Mouse (Mus musculus) neural tube, embryonic 15.5 days (tissue): ENCODE data around the gene Acvr1. TPM values are rescaled to one million over a fixed set of nuclear protein-coding genes. Genes with fewer than 3 reads are reported as not detected.

Experiments used
- ATAC-seq: fragments of 200-750 bp; cut with Nextera tagmentation; 2 replicates; pipeline ENCODE4 v1.8.0; 2017; ENCODE audit warnings: mild to moderate bottlenecking, moderate TSS enrichment, moderate library complexity; ENCODE audit not compliant: low FRiP score
- H3K27ac ChIP-seq: fragments of 300-500 bp; sonication (generic); replicated peaks from 2 replicates; pipeline ENCODE4 v1.5.1; 2015; ENCODE audit warnings: mild to moderate bottlenecking, inconsistent platforms
- H3K27me3 ChIP-seq: fragments of 300-500 bp; sonication (generic); replicated peaks from 2 replicates; pipeline ENCODE4 v1.6.1; 2015; ENCODE audit warnings: inconsistent platforms
- H3K36me3 ChIP-seq: fragments of 300-500 bp; sonication (generic); 2 replicates; pipeline ENCODE4 v1.6.1; 2015; ENCODE audit warnings: inconsistent platforms
- H3K4me1 ChIP-seq: fragments of 300-500 bp; sonication (generic); 2 replicates; pipeline ENCODE4 v1.6.1; 2015; ENCODE audit warnings: inconsistent platforms
- H3K4me2 ChIP-seq: fragments of 300-500 bp; sonication (generic); 2 replicates; pipeline ENCODE4 v1.6.1; 2015; ENCODE audit warnings: inconsistent platforms, mild to moderate bottlenecking, moderate library complexity
- H3K4me3 ChIP-seq: fragments of 300-500 bp; sonication (generic); replicated peaks from 2 replicates; pipeline ENCODE4 v1.5.1; 2015; ENCODE audit warnings: mild to moderate bottlenecking, inconsistent platforms
- H3K9ac ChIP-seq: fragments of 300-500 bp; sonication (generic); replicated peaks from 2 replicates; pipeline ENCODE4 v1.6.1; 2015; ENCODE audit warnings: mild to moderate bottlenecking, inconsistent platforms
- H3K9me3 ChIP-seq: fragments of 300-500 bp; sonication (generic); replicated peaks from 2 replicates; pipeline ENCODE4 v1.6.1; 2016; ENCODE audit warnings: inconsistent platforms
- WGBS: fragments of 180-500 bp; shearing (Covaris S2); methylation state at CpG from one replicate; pipeline ENCODE4 v1.1.7; 2015; ENCODE audit warnings: mixed read lengths; 5-methylcytosine and 5-hydroxymethylcytosine counted together
- polyA plus RNA-seq: library from polyadenylated mRNA; unstranded; fragments of >200 nt; fragmentation: Nextera tagmentation; extraction: Ambion mirVana; gene quantifications from 2 replicates; pipeline ENCODE4 v1.2.1, GENCODE M21; 2015

The Acvr1 gene
- polyA plus RNA-seq, 1 experiment from 2014 or later, result 6.1 TPM

GRCm38 (mm10) chr2:58432211-58432610 lies 134.7 kb downstream of the Acvr1 start:
- Histone ChIP-seq H3K4me2 (no peak overlapping the region), H3K9me3 (no peaks in the 10 kb centered on the region), H3K4me3 (no peak overlapping the region), H3K9ac (no peak overlapping the region), H3K4me1 (0 out of 2 replicates have a peak, but pooled peaks cover 8% of the 10 kb centered on the region), H3K27me3 (no peaks in the 10 kb centered on the region), H3K27ac (no peak overlapping the region), H3K36me3 (0 out of 2 replicates have a peak, but pooled peaks cover 3% of the 10 kb centered on the region)
- no peak for ATAC-seq
- WGBS, result 87% methylated on average over 7 of the region's 7 CpGs

GRCm38 (mm10) chr2:58425436-58426004 lies 141.4 kb downstream of the Acvr1 start:
- no peaks in the 10 kb centered on the region for H3K27me3 ChIP-seq
- H3K9me3 ChIP-seq, result no peaks in the 10 kb centered on the region
- no peak overlapping the region for H3K4me2 ChIP-seq
- H3K9ac ChIP-seq, result no peak overlapping the region
- no peaks in the 10 kb centered on the region for H3K36me3 ChIP-seq
- 97% methylated on average over 13 of the region's 13 CpGs for WGBS
- H3K27ac ChIP-seq, result no peak overlapping the region
- no peak for ATAC-seq
- H3K4me3 ChIP-seq, result no peak overlapping the region
- H3K4me1 ChIP-seq, result no peaks in the 10 kb centered on the region

DNA sequence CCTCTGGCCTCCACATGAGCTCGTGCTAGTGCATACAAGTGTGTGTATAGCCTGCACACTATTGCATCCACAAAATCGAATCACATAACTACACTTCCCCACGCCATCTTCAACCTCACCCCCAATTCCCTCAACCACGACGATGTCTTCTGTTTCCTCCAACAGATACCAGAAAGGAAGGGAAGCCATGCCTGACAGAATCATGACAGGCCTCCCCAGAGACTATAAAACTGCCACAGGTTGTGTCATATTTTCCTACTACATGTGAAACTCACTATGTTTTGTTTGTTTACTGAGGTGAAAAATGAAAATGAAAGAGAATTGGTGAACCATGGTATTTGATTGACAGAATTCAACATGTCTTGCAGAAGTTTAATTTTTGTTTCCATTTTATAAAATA lies 143.6 kb downstream of the Acvr1 start:
- H3K9ac ChIP-seq, result no peak overlapping the region
- no peaks in the 10 kb centered on the region for H3K27me3 ChIP-seq
- H3K4me2 ChIP-seq, result no peak overlapping the region
- 90% methylated on average over 5 of the region's 5 CpGs for WGBS
- H3K4me1 ChIP-seq, result no peaks in the 10 kb centered on the region
- H3K36me3 ChIP-seq, result no peaks in the 10 kb centered on the region
- no peak overlapping the region for H3K4me3 ChIP-seq
- no peak for ATAC-seq
- H3K27ac ChIP-seq, result no peak overlapping the region
- H3K9me3 ChIP-seq, result no peaks in the 10 kb centered on the region

DNA sequence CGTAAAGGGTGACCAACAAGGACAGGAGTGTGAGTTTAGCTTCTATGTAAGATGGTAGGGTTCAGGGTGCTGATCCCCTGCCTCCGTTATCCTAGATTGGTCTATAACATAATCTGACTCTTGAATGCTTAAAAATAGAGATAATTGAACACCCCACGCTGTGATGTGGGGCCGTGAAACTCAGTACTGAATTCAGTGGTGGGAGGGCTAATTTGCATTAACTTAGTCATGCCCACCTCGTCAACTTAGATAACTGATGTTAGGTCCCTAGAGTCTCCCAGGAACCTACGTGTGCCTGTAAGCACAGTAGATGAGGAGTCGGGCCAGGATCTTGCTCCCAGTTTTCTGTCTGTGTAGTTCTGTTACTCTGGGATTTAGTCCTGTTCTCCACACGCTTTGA lies 147.4 kb downstream of the Acvr1 start:
- Histone ChIP-seq H3K9ac (no peak overlapping the region), H3K27me3 (no peaks in the 10 kb centered on the region), H3K36me3 (no peaks in the 10 kb centered on the region), H3K9me3 (no peaks in the 10 kb centered on the region), H3K4me3 (no peak overlapping the region), H3K27ac (no peak overlapping the region), H3K4me1 (no peaks in the 10 kb centered on the region), H3K4me2 (no peak overlapping the region)
- 86% methylated on average over 8 of the region's 8 CpGs for WGBS
- ATAC-seq, result no peak

GRCm38 (mm10) chr2:58418109-58418508 lies 148.8 kb downstream of the Acvr1 start:
- H3K27me3 ChIP-seq, result no peaks in the 10 kb centered on the region
- no peak overlapping the region for H3K27ac ChIP-seq
- H3K4me1 ChIP-seq, result no peaks in the 10 kb centered on the region
- no peak overlapping the region for H3K9ac ChIP-seq
- no peak overlapping the region for H3K4me3 ChIP-seq
- ATAC-seq, result no peak
- WGBS, result 93% methylated on average over 1 of the region's 1 CpGs
- H3K9me3 ChIP-seq, result no peaks in the 10 kb centered on the region
- H3K36me3 ChIP-seq, result no peaks in the 10 kb centered on the region
- H3K4me2 ChIP-seq, result no peak overlapping the region

DNA sequence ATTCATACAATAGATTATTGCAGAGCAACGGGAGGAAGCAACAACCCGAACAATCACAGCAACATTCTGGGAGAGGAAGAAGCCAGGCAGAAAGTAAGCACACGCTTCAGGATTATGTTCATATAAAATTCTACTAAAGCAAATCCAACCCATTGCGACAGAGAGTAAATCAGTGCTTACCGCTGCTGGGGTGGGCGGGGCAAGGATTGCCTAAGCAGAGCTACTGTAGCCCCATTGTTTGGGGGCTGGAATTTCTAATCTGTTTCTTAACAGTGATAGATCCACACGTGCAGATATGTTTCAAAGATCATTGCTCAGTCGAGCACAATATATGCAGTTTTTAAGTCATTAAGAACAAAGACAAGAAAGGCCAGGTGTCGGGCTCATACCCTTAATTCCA lies 149.3 kb downstream of the Acvr1 start:
- H3K4me1 ChIP-seq, result no peaks in the 10 kb centered on the region
- no peak overlapping the region for H3K27ac ChIP-seq
- WGBS, result 87% methylated on average over 9 of the region's 9 CpGs
- no peaks in the 10 kb centered on the region for H3K9me3 ChIP-seq
- no peak overlapping the region for H3K4me2 ChIP-seq
- no peak overlapping the region for H3K4me3 ChIP-seq
- H3K27me3 ChIP-seq, result no peaks in the 10 kb centered on the region
- H3K9ac ChIP-seq, result no peak overlapping the region
- H3K36me3 ChIP-seq, result no peaks in the 10 kb centered on the region
- ATAC-seq, result no peak

GRCm38 (mm10) chr2:58415037-58415436 lies 151.9 kb downstream of the Acvr1 start:
- Histone ChIP-seq H3K4me3 (no peak overlapping the region), H3K27me3 (no peaks in the 10 kb centered on the region), H3K9me3 (no peaks in the 10 kb centered on the region), H3K9ac (no peak overlapping the region), H3K4me2 (no peak overlapping the region), H3K36me3 (no peaks in the 10 kb centered on the region), H3K4me1 (no peaks in the 10 kb centered on the region), H3K27ac (no peak overlapping the region)
- no peak for ATAC-seq

DNA sequence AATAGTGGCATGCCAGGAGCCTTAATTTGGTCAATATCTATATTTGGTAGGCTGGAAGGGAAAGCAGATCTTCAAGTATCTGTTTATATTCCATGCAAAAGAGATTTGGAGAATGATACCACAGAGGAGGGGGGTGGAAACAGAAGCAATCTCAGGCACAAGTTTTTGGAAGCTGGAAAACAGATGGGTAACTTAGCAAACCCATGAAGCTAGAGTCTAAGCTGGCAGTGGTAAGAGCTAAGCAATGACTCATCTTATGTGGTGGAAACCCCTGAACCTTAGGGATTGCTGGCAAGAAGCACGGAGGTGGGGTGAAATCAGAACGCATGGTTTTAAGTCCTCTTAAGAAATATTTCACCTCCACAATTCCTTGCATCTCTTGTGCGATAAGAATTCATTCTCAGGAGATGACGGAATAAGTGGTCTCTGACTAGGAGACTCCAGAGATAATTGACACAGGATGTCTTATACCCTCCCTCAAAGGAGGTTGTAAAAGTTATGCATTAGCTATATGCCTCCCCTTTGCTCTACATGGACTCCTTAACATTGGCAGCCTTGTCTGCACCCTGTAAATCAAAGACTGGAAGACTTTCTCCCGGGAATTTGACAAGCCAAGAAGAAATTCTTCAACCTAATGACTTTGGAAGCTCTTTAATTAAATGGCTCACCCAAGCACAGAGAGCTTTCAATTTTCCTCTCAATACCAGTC lies 157.9 kb downstream of the Acvr1 start:
- Histone ChIP-seq H3K27me3 (no peaks in the 10 kb centered on the region), H3K9ac (no peak overlapping the region), H3K36me3 (no peaks in the 10 kb centered on the region), H3K4me2 (no peak overlapping the region), H3K4me3 (no peak overlapping the region), H3K9me3 (no peaks in the 10 kb centered on the region), H3K4me1 (no peaks in the 10 kb centered on the region), H3K27ac (no peak overlapping the region)
- ATAC-seq, result no peak
- 67% methylated on average over 5 of the region's 5 CpGs for WGBS

DNA sequence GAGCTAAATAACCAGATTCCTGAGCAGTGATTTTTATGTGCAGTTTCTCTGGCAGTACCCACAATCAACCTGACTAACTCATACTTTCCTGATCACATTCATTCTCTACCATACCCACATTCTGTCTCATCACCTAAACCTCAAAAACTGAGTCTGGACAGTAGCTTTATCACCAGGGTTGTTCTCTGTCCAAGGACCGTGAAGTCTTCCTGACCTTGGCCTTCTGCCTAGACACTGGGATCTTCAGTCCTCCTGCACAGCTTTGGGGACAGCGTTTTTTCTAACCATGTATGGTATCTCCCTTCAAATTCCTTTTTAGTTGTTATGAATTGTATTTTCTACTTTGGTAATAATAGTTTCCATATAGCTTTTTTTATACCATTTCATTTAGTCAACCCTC lies 163.5 kb downstream of the Acvr1 start:
- H3K4me1 ChIP-seq, result no peaks in the 10 kb centered on the region
- 92% methylated on average over 2 of the region's 2 CpGs for WGBS
- H3K4me3 ChIP-seq, result no peak overlapping the region
- H3K36me3 ChIP-seq, result no peaks in the 10 kb centered on the region
- no peak overlapping the region for H3K27ac ChIP-seq
- no peaks in the 10 kb centered on the region for H3K9me3 ChIP-seq
- H3K4me2 ChIP-seq, result no peak overlapping the region
- H3K27me3 ChIP-seq, result no peaks in the 10 kb centered on the region
- ATAC-seq, result no peak
- H3K9ac ChIP-seq, result no peak overlapping the region

DNA sequence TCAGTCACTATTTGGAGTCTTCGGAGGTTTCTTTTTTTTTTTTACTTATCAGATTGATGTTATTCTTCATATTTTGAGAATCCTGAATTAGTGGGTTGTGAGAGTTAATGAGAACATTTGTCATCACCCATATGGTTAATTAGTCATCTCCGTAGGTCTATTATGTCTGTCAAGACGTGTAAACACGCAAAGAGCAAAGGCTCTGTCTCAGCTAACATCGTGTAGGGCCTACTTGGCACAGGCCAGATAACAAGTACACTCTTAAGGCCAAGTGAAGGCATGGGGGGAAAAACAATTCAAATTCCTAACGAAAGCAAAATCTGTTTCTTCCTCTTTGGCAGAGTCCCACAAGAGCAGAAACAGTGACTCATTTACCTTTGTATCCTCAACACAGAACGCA lies 178.4 kb downstream of the Acvr1 start:
- 88% methylated on average over 7 of the region's 7 CpGs for WGBS
- Histone ChIP-seq H3K4me1 (no peaks in the 10 kb centered on the region), H3K4me3 (no peak overlapping the region), H3K9me3 (no peaks in the 10 kb centered on the region), H3K4me2 (no peak overlapping the region), H3K36me3 (no peaks in the 10 kb centered on the region), H3K27ac (no peak overlapping the region), H3K27me3 (no peaks in the 10 kb centered on the region), H3K9ac (no peak overlapping the region)
- no peak for ATAC-seq

GRCm38 (mm10) chr2:58380020-58380419 lies 186.9 kb downstream of the Acvr1 start:
- Histone ChIP-seq H3K27ac (no peak overlapping the region), H3K27me3 (no peaks in the 10 kb centered on the region), H3K4me3 (no peak overlapping the region), H3K9ac (no peak overlapping the region), H3K9me3 (no peaks in the 10 kb centered on the region), H3K36me3 (no peaks in the 10 kb centered on the region), H3K4me2 (no peak overlapping the region), H3K4me1 (no peaks in the 10 kb centered on the region)
- no peak for ATAC-seq
- WGBS, result 58% methylated on average over 5 of the region's 5 CpGs

DNA sequence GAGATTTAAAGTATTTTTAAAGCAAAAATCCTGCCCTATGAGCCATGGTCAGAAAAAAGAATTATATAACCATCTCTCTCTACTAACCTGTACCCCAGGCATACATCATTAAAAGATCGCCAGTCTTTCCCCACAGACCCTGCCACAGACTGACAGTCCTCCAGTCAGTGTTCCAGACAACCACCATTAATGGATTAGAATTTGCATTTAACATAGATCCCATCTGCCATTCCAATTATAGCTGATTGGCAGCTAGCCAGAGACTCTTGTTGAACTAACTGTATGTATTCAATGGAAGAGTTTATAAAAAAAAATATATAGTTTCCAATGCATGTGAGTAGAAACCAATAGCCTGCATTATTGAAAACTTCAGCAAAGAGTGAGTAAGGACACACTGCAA lies 187.5 kb downstream of the Acvr1 start:
- H3K9me3 ChIP-seq, result no peaks in the 10 kb centered on the region
- no peaks in the 10 kb centered on the region for H3K36me3 ChIP-seq
- WGBS, result 41% methylated on average over 1 of the region's 1 CpGs
- no peak overlapping the region for H3K4me2 ChIP-seq
- no peak overlapping the region for H3K27ac ChIP-seq
- ATAC-seq, result no peak
- H3K27me3 ChIP-seq, result no peaks in the 10 kb centered on the region
- no peak overlapping the region for H3K4me3 ChIP-seq
- H3K9ac ChIP-seq, result no peak overlapping the region
- H3K4me1 ChIP-seq, result no peaks in the 10 kb centered on the region
